Mouse (Mus musculus) bone marrow, adult 2 months (tissue): ENCODE measurements around the gene Trmt1l. TPM values are rescaled to one million over a fixed set of nuclear protein-coding genes. Genes with fewer than 3 reads are reported as not detected.

Source experiments
- H3K27ac ChIP-seq: fragments of 200-500 bp; 2 replicates; pipeline ENCODE4 v1.5.1; 2012; ENCODE audit warnings: low read depth, mild to moderate bottlenecking, control low read depth, inconsistent platforms, low read length; ENCODE audit not compliant: control insufficient read depth, poor library complexity, insufficient read depth
- H3K4me1 ChIP-seq: fragments of 200-500 bp; 2 replicates; pipeline ENCODE4 v1.6.1; 2011; ENCODE audit warnings: low read length; ENCODE audit not compliant: control insufficient read depth, insufficient read depth
- H3K4me3 ChIP-seq: fragments of 200-500 bp; replicated peaks from 2 replicates; pipeline ENCODE3; 2011; ENCODE audit warnings: mild to moderate bottlenecking, low read depth, low read length, control low read depth; ENCODE audit not compliant: control insufficient read depth
- CTCF ChIP-seq: fragments of 200-500 bp; IDR thresholded peaks from 2 replicates; pipeline ENCODE4 v1.5.1; 2011; ENCODE audit warnings: low read length, control low read depth; ENCODE audit not compliant: control insufficient read depth, insufficient read depth
- POLR2A ChIP-seq: fragments of 200-500 bp; IDR thresholded peaks from 2 replicates; pipeline ENCODE4 v1.6.1; 2011; ENCODE audit warnings: low read depth, mild to moderate bottlenecking, control low read depth, low read length, borderline replicate concordance; ENCODE audit not compliant: control insufficient read depth
- WGBS: fragments of 180-500 bp; shearing (Covaris S2); methylation state at CpG from one replicate; pipeline ENCODE4 v1.1.7; 2018; 5-methylcytosine and 5-hydroxymethylcytosine counted together
- polyA plus RNA-seq: library from polyadenylated mRNA; stranded (reverse); fragments of >200 nt; gene quantifications from 2 replicates; pipeline ENCODE4 v1.2.4, GENCODE M21; 2011; ENCODE audit warnings: low replicate concordance; ENCODE audit not compliant: missing spikeins, insufficient read depth, insufficient read length

Trmt1l gene
- polyA plus RNA-seq, 1 experiment: 25.7 TPM

DNA sequence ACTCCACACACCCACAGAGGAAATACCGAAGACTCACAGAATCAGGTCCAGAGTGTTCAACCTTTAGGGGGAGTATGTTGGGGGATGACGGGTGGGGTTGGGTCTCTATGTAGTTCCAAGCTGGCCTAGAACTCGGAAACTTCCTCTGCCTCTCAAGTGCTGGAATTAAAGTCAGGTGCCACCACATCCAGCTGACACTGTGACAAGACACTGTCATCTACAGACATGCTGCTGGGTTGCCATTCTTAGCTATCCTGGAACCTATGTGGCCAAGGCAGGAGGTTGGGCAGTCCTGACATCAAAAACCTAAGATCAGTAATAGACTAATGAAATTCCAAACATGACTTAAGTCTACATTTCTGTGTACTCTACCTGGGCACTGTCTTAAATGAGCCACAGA lies 70.0 kb downstream of the Trmt1l start:
- TF ChIP-seq POLR2A (no peak), CTCF (no peak)
- H3K27ac ChIP-seq: no peak overlapping the region
- H3K4me1 ChIP-seq: peaks cover 2% of the 10 kb centered on the region; the same call in 1 of the 2 replicates
- 75% methylated on average over 3 of the region's 3 CpGs for WGBS
- H3K4me3 ChIP-seq: no peak overlapping the region

DNA sequence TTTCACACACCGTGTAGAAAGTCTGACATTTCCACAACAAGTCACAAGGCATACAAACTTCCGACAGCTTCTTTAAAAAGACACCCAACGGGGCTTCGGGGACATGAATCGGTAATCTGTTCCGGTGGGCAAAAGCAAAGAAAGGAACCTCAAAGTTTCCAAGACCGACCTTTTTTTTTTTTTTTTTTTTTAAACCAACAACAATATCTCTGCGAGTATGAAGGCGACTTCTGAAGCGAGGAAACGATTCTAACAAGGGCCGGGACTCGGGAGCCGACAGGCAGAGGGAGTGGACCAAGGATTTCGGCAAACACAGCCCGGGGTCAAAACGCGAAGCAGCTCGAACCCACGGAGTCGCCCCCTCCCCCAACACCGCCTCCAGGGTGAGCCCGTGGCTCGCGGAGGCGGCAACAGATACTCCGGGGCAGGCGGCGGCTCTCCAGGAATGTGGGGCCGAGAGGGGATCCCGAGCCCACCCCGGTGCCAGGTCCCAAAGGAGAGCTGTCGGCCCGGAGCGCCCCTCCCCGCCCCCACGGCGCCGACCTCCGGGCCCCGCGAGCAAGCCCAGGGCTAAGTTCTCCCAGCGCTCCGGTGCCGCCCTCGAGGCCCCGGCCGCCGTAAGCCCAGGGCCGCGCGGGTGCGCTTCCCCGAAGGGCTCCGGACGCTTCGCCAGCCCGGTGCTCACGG lies 71.6 kb downstream of the Trmt1l start:
- H3K4me3 ChIP-seq: peak overlapping the region; percentile 94
- TF ChIP-seq CTCF (no peak), POLR2A (no peak; the same call in 1 of the 2 replicates)
- H3K4me1 ChIP-seq: peaks cover 2% of the 10 kb centered on the region; the same call in 1 of the 2 replicates
- peak overlapping the region; percentile 93 for H3K27ac ChIP-seq
- 0% methylated on average over 47 of the region's 59 CpGs for WGBS

DNA sequence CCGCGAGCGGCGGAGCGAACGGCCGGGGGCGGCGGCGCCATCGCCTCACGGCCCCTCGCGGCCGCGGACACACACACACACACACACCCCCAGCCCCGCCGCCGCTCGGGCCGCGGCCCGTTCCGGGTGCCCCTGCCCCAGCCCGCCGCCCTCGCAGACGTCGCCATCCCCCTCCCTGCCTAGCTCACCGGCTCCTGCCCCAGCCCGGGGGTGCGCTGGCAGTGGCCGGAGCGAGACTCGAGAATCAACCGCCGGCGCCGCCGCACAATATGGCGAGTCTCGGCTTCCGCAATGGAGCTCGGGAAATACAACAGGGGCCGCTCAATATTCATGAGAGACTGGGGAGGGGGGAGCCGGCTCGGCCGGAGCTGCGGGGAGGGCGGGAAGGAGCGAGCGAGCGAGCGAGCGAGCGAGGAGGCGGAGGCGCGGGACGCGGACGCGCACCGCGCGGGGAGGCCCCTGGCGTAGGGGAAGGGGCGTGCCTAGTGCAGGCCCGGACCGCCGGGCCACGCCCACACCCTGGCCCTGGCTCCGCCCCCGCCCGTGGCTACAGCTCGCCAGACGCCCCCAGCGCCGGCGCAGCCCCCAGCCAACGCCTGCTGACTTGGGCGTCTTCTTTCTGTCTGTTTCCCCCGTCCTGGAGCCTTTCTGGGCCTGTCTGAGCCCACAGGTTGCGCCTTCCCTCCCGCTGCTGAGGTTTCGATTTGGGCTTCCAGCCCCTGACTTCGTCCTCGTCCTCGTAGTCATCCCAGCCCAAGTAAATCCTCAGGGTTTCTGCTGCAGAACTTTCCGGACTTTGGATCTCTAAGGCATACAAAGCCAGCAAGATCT lies 72.4 kb downstream of the Trmt1l start, which contains the start of gene Rnf2:
Gene Rnf2, minus strand, starts transcription at position 425 of the 831 bp plus-strand sequence.
- peak within 1 kb of the TSS; percentile 94 for H3K4me3 ChIP-seq
- H3K4me1 ChIP-seq: peaks cover 2% of the 10 kb centered on the region; the same call in 1 of the 2 replicates
- peak within 1 kb of the TSS; percentile 93 for H3K27ac ChIP-seq
- WGBS: under 1% methylated on average over 85 of the region's 90 CpGs
- TF ChIP-seq CTCF: no peak; the same call in 1 of the 2 replicates
- TF ChIP-seq POLR2A: peak; percentile 30; the same call in 1 of the 2 replicates

Other genes with a start within 250 kb of the Trmt1l start
- gene Gm47985, start 246.0 kb upstream of the Trmt1l start, polyA plus RNA-seq: not detected in 2 replicates
- gene Gm8947, start 236.2 kb upstream of the Trmt1l start, polyA plus RNA-seq: not detected in 2 replicates
- gene Gm47995, start 230.1 kb upstream of the Trmt1l start, polyA plus RNA-seq: not detected in 2 replicates
- gene 3110040M04Rik, start 224.4 kb upstream of the Trmt1l start, polyA plus RNA-seq: not detected in 2 replicates
- not detected in 2 replicates for gene Gm47996, start 218.4 kb upstream of the Trmt1l start, polyA plus RNA-seq
- 45.0 and 69.0 TPM in 2 replicates for gene Ivns1abp, start 84.1 kb upstream of the Trmt1l start, polyA plus RNA-seq
- gene Swt1, start 87 bp upstream of the Trmt1l start, polyA plus RNA-seq: 9.1 and 11.1 TPM in 2 replicates
- gene Rnf2, start 72.4 kb downstream of the Trmt1l start, polyA plus RNA-seq: 11.6 and 25.8 TPM in 2 replicates
- gene Fam129a, start 142.6 kb downstream of the Trmt1l start, polyA plus RNA-seq: 9.5 and 16.9 TPM in 2 replicates